Mouse (Mus musculus): ENCODE data around the gene Ccdc172.

DNA sequence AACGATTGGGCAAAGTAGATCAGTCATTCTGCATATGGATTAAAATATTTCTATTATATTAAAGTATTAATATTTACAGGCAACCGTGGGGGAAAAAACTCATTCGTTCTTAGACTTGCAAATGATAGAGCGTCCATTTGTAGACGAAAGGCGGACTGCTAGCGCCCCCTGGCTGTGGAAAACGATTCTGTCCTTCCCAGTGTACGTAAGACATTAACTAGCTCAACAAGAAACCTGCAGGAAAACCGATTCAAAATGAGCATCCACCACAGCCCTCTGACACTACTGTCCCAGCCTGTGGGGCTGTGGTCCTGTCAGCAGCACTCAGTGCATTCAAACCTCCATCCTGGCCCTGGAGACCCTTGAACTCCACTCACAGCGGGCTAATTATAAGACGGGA, 42.4 kb upstream of the Ccdc172 start:
- TF ChIP-seq CTCF (IDR thresholded peaks at IDR 0.05; ENCODE audit: borderline replicate concordance, control insufficient read depth, extremely low read depth, insufficient read depth, low read length, poor library complexity) (peak; percentile 28; the same call in 1 of the 2 replicates), POLR2A (IDR thresholded peaks at IDR 0.05; ENCODE audit: control insufficient read depth, extremely low read depth, insufficient read depth, low read length, poor library complexity) (no peak)

All from thymus, adult 2 months (tissue).